Mouse (Mus musculus) B cell, adult 67 days (primary cell): ENCODE data around the gene Msl2. TPM values are rescaled to one million over a fixed set of nuclear protein-coding genes. Genes with fewer than 3 reads are reported as not detected.

Experiments used
- total RNA-seq, 2 experiments: library from RNA; stranded (reverse); gene quantifications; 4 replicates each; pipeline ENCODE4 v1.2.4; 2023

Msl2 gene
- total RNA-seq, result 100 to 1,000 TPM; 144 to 149 TPM

GRCm38 (mm10) chr9:101073987-101074331 lies at the start of gene Msl2:
Gene Msl2, plus strand, starts transcription at chr9:101074101.

GRCm38 (mm10) chr9:101034448-101035098 lies 39.3 kb upstream of the Msl2 start, which contains the start of gene Pccb:
Gene Pccb, minus strand, starts transcription at chr9:101034898.

Other genes with a start within 250 kb of the Msl2 start
- gene Pccb, start 39.2 kb upstream of the Msl2 start, total RNA-seq, result 10 to 100 TPM; 12.7 to 19.2 TPM
- gene Ppp2r3a, start 177.7 kb downstream of the Msl2 start, total RNA-seq, result 1 to 10 TPM; 2.4 to 2.8 TPM